Mouse (Mus musculus): ENCODE measurements around the gene E130116L18Rik.
A peak's percentile ranks its signal among the peaks of the same experiment; 100 is the strongest.
"Not testable (repeated sequence)": the region's sequence is repeated elsewhere in the genome, so short reads cannot be mapped to it uniquely, and the experiment has no call there.

E130116L18Rik gene

GRCm38 (mm10) chr5:25222752-25223702, at the start of gene E130116L18Rik:
E130116L18Rik (minus strand) TSS chr5:25223153.
- DNase-seq (ENCODE audit: low spot score): peak; percentile 34

GRCm38 (mm10) chr5:25268258-25268888, 45.4 kb upstream of the E130116L18Rik start:
- no peak for DNase-seq (ENCODE audit: low spot score)

GRCm38 (mm10) chr5:25262266-25262665, 39.3 kb upstream of the E130116L18Rik start:
- DNase-seq (ENCODE audit: low spot score): no peak

GRCm38 (mm10) chr5:25261452-25261851, 38.5 kb upstream of the E130116L18Rik start:
- DNase-seq (ENCODE audit: low spot score): no peak

GRCm38 (mm10) chr5:25256686-25257085, 33.7 kb upstream of the E130116L18Rik start:
- DNase-seq (ENCODE audit: low spot score): no peak

GRCm38 (mm10) chr5:25254491-25254890, 31.5 kb upstream of the E130116L18Rik start:
- DNase-seq (ENCODE audit: low spot score): no peak

GRCm38 (mm10) chr5:25252825-25253544, 30.0 kb upstream of the E130116L18Rik start:
- DNase-seq (ENCODE audit: low spot score): no peak

- DNase-seq (ENCODE audit: low spot score): no peak
Observed at GRCm38 (mm10) chr5:25252423-25252822, 29.5 kb upstream of the E130116L18Rik start.

- DNase-seq (ENCODE audit: low spot score): no peak
Observed at GRCm38 (mm10) chr5:25247036-25247435, 24.1 kb upstream of the E130116L18Rik start.

GRCm38 (mm10) chr5:25246473-25246865, 23.5 kb upstream of the E130116L18Rik start:
- no peak for DNase-seq (ENCODE audit: low spot score)

GRCm38 (mm10) chr5:25245806-25246472, 23.0 kb upstream of the E130116L18Rik start:
- DNase-seq (ENCODE audit: low spot score): no peak

- no peak for DNase-seq (ENCODE audit: low spot score)
Observed at GRCm38 (mm10) chr5:25243101-25243500, 20.1 kb upstream of the E130116L18Rik start.

GRCm38 (mm10) chr5:25224377-25224776, 1.4 kb upstream of the E130116L18Rik start:
- DNase-seq (ENCODE audit: low spot score): not testable (repeated sequence)

GRCm38 (mm10) chr5:25221604-25222003, 1.3 kb downstream of the E130116L18Rik start, which contains the start of gene Galnt11:
Galnt11 (plus strand) TSS chr5:25221904.
- no peak for DNase-seq (ENCODE audit: low spot score)

- no peak for DNase-seq (ENCODE audit: low spot score)
Observed at GRCm38 (mm10) chr5:25215006-25215405, 7.9 kb downstream of the E130116L18Rik start.

- DNase-seq (ENCODE audit: low spot score): not testable (repeated sequence)
Observed at GRCm38 (mm10) chr5:25213216-25213615, 9.7 kb downstream of the E130116L18Rik start.

- no peak for DNase-seq (ENCODE audit: low spot score)
Observed at GRCm38 (mm10) chr5:25211872-25212271, 11.1 kb downstream of the E130116L18Rik start.

GRCm38 (mm10) chr5:25190521-25190920, 32.4 kb downstream of the E130116L18Rik start:
- no peak for DNase-seq (ENCODE audit: low spot score)

- no peak for DNase-seq (ENCODE audit: low spot score)
Observed at GRCm38 (mm10) chr5:25188802-25189201, 34.2 kb downstream of the E130116L18Rik start.

GRCm38 (mm10) chr5:25187727-25188126, 35.2 kb downstream of the E130116L18Rik start:
- DNase-seq (ENCODE audit: low spot score): no peak

GRCm38 (mm10) chr5:25184594-25184993, 38.4 kb downstream of the E130116L18Rik start:
- no peak for DNase-seq (ENCODE audit: low spot score)

- no peak for DNase-seq (ENCODE audit: low spot score)
Observed at GRCm38 (mm10) chr5:25183595-25183994, 39.4 kb downstream of the E130116L18Rik start.
